Mouse (Mus musculus): Measurements from ENCODE around the gene Sprr2k. TPM values are rescaled to one million over a fixed set of nuclear protein-coding genes. Genes with fewer than 3 reads are reported as not detected.

Sprr2k gene
- polyA plus RNA-seq, 1 experiment from 2014 or later, result 0.18 TPM

DNA sequence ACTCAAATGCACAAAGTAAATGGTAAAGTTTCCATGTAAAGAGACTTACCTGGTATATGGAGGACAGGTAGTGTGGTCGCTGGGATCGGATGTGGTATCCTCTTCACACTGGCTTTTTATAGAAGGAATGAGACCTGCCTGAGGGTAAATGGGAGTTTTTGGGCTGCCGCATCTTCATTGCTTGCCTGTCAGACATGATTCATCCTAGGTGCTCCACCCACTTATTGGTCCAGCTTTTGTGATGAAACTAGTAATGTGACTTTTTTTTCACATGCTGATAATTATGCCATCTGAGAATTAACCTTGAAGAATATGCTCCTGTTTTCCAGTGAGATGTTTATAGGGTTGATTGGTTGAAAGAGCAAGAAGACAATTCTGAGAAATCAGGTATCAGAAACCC is 6.3 kb downstream of the Sprr2k start, which contains the start of gene Sprr1b:
Sprr1b (minus strand) TSS at position 101 of the 400 bp plus-strand sequence.
- DNase-seq (no peak), ATAC-seq (no peak)
- no peak within 1 kb of the TSS for H3K27ac ChIP-seq (ENCODE audit: low read depth)
- H3K27me3 ChIP-seq (ENCODE audit: insufficient read depth, low read length), result no peaks in the 10 kb centered on the region
- no peak within 1 kb of the TSS for H3K4me3 ChIP-seq (ENCODE audit: low read depth, low read length)
- no peak for TF ChIP-seq CTCF (IDR thresholded peaks at IDR 0.05; ENCODE audit: low read depth)
- no peak for TF ChIP-seq EP300 (IDR thresholded peaks at IDR 0.05; ENCODE audit: low read depth)
- no peaks in the 10 kb centered on the region for H3K36me3 ChIP-seq (replicated peaks; ENCODE audit: insufficient read depth, low read length)
- H3K4me1 ChIP-seq (ENCODE audit: insufficient read depth), result no peaks in the 10 kb centered on the region
- no peak within 1 kb of the TSS for H3K4me2 ChIP-seq (ENCODE audit: low read depth, low read length)
- no peaks in the 10 kb centered on the region for H3K9me3 ChIP-seq (ENCODE audit: low read length)
- 91% methylated on average over 3 of the region's 3 CpGs for WGBS (ENCODE audit: insufficient replicate concordance)
- H3K9ac ChIP-seq (replicated peaks), result no peak within 1 kb of the TSS

DNA sequence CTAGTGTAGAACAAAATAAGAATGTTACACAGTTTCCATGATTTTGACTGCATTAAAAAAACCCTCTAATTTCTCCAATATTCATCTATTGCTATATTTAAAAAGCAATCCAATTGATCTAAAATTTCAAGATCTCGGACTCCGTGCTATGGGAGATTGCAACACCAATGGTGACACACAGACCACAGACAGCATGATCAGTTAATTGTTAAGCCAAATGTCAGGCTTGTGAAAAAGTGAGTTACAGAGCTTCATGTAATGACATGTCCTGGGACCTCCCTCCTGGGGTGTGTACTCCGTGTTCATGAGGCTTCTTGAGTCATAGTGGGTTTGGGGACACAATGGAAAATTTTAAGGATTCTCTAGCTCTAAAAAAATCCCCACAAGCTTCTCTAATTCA is 7.8 kb downstream of the Sprr2k start:
- TF ChIP-seq EP300 (IDR thresholded peaks at IDR 0.05; ENCODE audit: low read depth) (no peak), CTCF (IDR thresholded peaks at IDR 0.05; ENCODE audit: low read depth) (no peak)
- ATAC-seq, result 0 out of 2 replicates have a peak, but pooled peaks have one; percentile 53
- no peak for DNase-seq
- Histone ChIP-seq H3K9ac (replicated peaks) (no peak overlapping the region), H3K36me3 (replicated peaks; ENCODE audit: insufficient read depth, low read length) (no peaks in the 10 kb centered on the region), H3K9me3 (ENCODE audit: low read length) (no peaks in the 10 kb centered on the region), H3K4me1 (ENCODE audit: insufficient read depth) (no peaks in the 10 kb centered on the region), H3K4me2 (ENCODE audit: low read depth, low read length) (no peak overlapping the region), H3K27ac (ENCODE audit: low read depth) (no peak overlapping the region), H3K4me3 (ENCODE audit: low read depth, low read length) (no peak overlapping the region), H3K27me3 (ENCODE audit: insufficient read depth, low read length) (no peaks in the 10 kb centered on the region)
- 51% methylated on average over 3 of the region's 3 CpGs for WGBS (ENCODE audit: insufficient replicate concordance)

DNA sequence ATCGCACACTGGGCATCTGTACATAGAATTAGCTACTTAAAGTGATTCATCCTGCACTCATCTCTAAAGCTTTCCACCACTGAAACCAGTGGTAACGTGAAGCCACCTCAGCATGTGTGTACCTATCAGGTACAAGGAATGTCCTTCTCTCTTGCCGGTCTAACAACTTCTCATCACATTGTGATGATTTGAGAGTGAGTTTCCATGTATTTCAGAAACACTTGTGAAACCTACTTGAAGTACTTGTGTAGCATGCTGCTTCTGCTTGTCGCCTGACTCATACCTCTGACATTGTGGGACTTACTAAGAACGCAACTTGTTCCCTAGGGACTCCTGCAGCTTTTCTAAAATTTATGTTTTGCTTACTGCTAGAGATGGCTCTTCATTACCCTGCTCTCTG is 22.8 kb downstream of the Sprr2k start:
- WGBS (ENCODE audit: insufficient replicate concordance), result 73% methylated on average over 5 of the region's 5 CpGs
- no peak overlapping the region for H3K4me3 ChIP-seq (ENCODE audit: low read depth, low read length)
- H3K27me3 ChIP-seq (ENCODE audit: insufficient read depth, low read length), result no peaks in the 10 kb centered on the region
- no peak for DNase-seq
- no peaks in the 10 kb centered on the region for H3K36me3 ChIP-seq (replicated peaks; ENCODE audit: insufficient read depth, low read length)
- H3K9ac ChIP-seq (replicated peaks), result no peak overlapping the region
- H3K4me1 ChIP-seq (ENCODE audit: insufficient read depth), result no peaks in the 10 kb centered on the region
- TF ChIP-seq EP300 (IDR thresholded peaks at IDR 0.05; ENCODE audit: low read depth) (no peak), CTCF (IDR thresholded peaks at IDR 0.05; ENCODE audit: low read depth) (no peak)
- no peak overlapping the region for H3K27ac ChIP-seq (ENCODE audit: low read depth)
- no peak overlapping the region for H3K4me2 ChIP-seq (ENCODE audit: low read depth, low read length)
- no peaks in the 10 kb centered on the region for H3K9me3 ChIP-seq (ENCODE audit: low read length)
- ATAC-seq, result no peak

DNA sequence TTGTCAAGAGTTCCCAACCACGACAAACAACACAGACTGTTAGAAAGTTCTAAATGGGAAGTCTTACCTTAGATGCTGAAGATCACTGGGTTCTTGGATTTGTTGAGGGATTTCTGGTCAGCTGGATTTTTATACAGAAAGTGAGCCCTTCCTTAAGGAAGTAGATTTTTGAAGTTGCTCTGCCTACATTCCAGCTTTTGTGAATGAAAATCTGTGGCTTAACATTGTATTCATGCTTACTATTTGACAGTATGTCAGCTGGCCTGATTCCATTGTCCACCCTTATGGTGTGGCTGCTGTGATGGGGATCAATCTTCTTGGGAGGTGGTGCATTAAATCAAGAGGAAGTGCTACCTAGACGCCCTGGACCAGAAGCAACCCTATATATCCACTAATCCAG is 26.2 kb downstream of the Sprr2k start, which contains the start of gene Sprr3:
Sprr3 (minus strand) TSS at position 101 of the 400 bp plus-strand sequence.
- Histone ChIP-seq H3K4me1 (ENCODE audit: insufficient read depth) (no peaks in the 10 kb centered on the region), H3K27me3 (ENCODE audit: insufficient read depth, low read length) (no peaks in the 10 kb centered on the region), H3K36me3 (replicated peaks; ENCODE audit: insufficient read depth, low read length) (no peaks in the 10 kb centered on the region), H3K27ac (ENCODE audit: low read depth) (no peak within 1 kb of the TSS), H3K4me2 (ENCODE audit: low read depth, low read length) (no peak within 1 kb of the TSS), H3K9me3 (ENCODE audit: low read length) (no peaks in the 10 kb centered on the region), H3K9ac (replicated peaks) (no peak within 1 kb of the TSS), H3K4me3 (ENCODE audit: low read depth, low read length) (no peak within 1 kb of the TSS)
- DNase-seq (no peak), ATAC-seq (no peak)
- TF ChIP-seq CTCF (IDR thresholded peaks at IDR 0.05; ENCODE audit: low read depth) (no peak), EP300 (IDR thresholded peaks at IDR 0.05; ENCODE audit: low read depth) (no peak)
- 60% methylated on average over 2 of the region's 2 CpGs for WGBS (ENCODE audit: insufficient replicate concordance)

DNA sequence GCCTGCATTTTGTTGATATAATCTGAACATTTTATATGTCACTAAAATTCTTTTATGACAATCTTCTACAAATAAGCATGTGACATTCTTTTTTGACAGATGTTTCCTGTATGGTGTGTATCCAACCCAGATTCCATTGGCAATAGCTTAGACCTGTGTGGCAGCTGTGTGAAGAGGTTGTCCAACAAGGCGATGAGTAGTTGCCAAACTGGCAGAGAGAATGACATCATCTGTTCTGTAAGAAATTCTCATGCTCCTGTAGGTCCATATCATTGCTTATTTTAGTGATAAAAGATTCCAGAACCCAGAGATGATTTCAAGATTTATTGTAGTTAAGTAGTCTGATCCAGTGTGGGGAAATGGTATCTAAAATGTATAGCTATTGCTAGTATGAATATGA is 34.2 kb downstream of the Sprr2k start:
- H3K36me3 ChIP-seq (replicated peaks; ENCODE audit: insufficient read depth, low read length), result no peaks in the 10 kb centered on the region
- H3K4me1 ChIP-seq (ENCODE audit: insufficient read depth), result no peaks in the 10 kb centered on the region
- ATAC-seq, result no peak
- WGBS (ENCODE audit: insufficient replicate concordance), result 65% methylated on average over 1 of the region's 1 CpGs
- H3K9ac ChIP-seq (replicated peaks), result no peak overlapping the region
- H3K9me3 ChIP-seq (ENCODE audit: low read length), result no peaks in the 10 kb centered on the region
- H3K4me3 ChIP-seq (ENCODE audit: low read depth, low read length), result no peak overlapping the region
- DNase-seq, result no peak
- H3K27ac ChIP-seq (ENCODE audit: low read depth), result no peak overlapping the region
- H3K27me3 ChIP-seq (ENCODE audit: insufficient read depth, low read length), result no peaks in the 10 kb centered on the region
- TF ChIP-seq EP300 (IDR thresholded peaks at IDR 0.05; ENCODE audit: low read depth) (no peak), CTCF (IDR thresholded peaks at IDR 0.05; ENCODE audit: low read depth) (no peak)
- no peak overlapping the region for H3K4me2 ChIP-seq (ENCODE audit: low read depth, low read length)

DNA sequence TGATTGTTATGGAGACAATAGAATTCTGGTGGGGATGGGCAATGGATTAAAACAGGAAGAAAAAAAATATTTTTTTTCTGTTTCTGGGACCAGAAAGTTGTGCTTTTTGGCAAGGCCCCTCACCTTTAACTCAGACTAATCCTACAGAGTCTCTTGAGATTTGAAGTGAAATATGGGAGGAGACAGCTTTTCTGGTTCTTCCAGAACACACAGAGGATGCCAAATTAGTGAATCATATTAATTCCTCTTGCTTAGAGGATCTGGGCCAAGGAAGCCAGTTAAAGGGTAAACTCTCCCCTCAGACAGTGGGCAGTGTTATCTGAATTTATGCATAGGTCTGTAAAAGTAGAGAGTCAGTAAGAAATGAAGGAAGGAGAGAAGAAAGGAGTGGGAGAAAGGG is 35.0 kb downstream of the Sprr2k start:
- Histone ChIP-seq H3K27ac (ENCODE audit: low read depth) (no peak overlapping the region), H3K36me3 (replicated peaks; ENCODE audit: insufficient read depth, low read length) (no peaks in the 10 kb centered on the region), H3K9ac (replicated peaks) (no peak overlapping the region), H3K9me3 (ENCODE audit: low read length) (no peaks in the 10 kb centered on the region), H3K4me3 (ENCODE audit: low read depth, low read length) (no peak overlapping the region), H3K27me3 (ENCODE audit: insufficient read depth, low read length) (no peaks in the 10 kb centered on the region), H3K4me1 (ENCODE audit: insufficient read depth) (no peaks in the 10 kb centered on the region), H3K4me2 (ENCODE audit: low read depth, low read length) (no peak overlapping the region)
- TF ChIP-seq CTCF (IDR thresholded peaks at IDR 0.05; ENCODE audit: low read depth) (no peak), EP300 (IDR thresholded peaks at IDR 0.05; ENCODE audit: low read depth) (no peak)
- no peak for ATAC-seq
- no peak for DNase-seq

DNA sequence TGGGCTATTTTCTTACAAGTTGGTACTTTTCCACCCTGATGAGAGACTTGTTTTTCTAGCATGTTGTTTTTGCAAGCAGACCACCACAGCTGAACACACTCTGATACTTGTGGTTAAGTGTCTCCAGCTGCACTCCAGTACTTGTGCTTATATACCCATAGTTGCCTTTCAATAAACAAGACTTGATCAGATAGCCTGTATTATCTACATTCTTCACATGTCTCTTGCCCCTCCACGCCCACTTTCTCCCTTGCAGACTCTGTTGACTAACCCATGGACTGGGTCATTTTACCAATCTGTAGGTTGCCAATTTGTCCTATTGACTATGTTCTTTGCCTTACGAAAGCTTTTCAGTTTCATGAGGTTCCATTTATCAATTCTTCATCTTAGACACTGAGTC is 37.7 kb downstream of the Sprr2k start:
- DNase-seq, result no peak
- Histone ChIP-seq H3K27ac (ENCODE audit: low read depth) (no peak overlapping the region), H3K4me2 (ENCODE audit: low read depth, low read length) (no peak overlapping the region), H3K4me1 (ENCODE audit: insufficient read depth) (no peaks in the 10 kb centered on the region), H3K9ac (replicated peaks) (no peak overlapping the region), H3K27me3 (ENCODE audit: insufficient read depth, low read length) (no peaks in the 10 kb centered on the region), H3K9me3 (ENCODE audit: low read length) (no peaks in the 10 kb centered on the region), H3K36me3 (replicated peaks; ENCODE audit: insufficient read depth, low read length) (no peaks in the 10 kb centered on the region), H3K4me3 (ENCODE audit: low read depth, low read length) (no peak overlapping the region)
- no peak for TF ChIP-seq CTCF (IDR thresholded peaks at IDR 0.05; ENCODE audit: low read depth)
- TF ChIP-seq EP300 (IDR thresholded peaks at IDR 0.05; ENCODE audit: low read depth), result no peak
- ATAC-seq, result no peak
- WGBS (ENCODE audit: insufficient replicate concordance), result 59% methylated on average over 2 of the region's 2 CpGs
